Mouse (Mus musculus): ENCODE results near the gene Stox2. TPM values are rescaled to one million over a fixed set of nuclear protein-coding genes. Genes with fewer than 3 reads are reported as not detected.

Stox2 gene
- polyA plus RNA-seq, 1 experiment from 2014 or later = 36.9 TPM

DNA sequence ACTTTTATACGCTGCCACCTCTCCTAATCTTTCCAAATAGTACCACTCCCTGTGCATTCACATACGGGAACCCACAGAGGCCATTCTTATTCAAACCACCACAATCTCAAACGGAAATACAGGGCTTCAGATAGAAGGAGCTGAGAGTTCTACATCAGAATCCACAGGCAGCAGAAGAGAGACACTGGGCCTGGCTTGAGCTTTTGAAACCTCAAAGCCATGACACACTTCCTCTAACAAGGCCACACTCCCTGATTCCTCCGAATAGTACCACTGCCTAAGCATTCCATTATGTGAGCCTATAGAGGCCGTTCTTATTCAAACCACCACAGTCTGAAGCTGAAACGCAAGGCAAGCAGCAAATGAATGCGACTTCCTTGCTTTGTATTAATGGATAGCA, 69.5 kb downstream of the Stox2 start:
- WGBS = 89% methylated on average over 7 of the region's 7 CpGs
- ATAC-seq (ENCODE audit: low FRiP score) (no peak), DNase-seq (ENCODE audit: low spot score) (no peak)
- Histone ChIP-seq H3K4me2 (replicated peaks; ENCODE audit: low read depth, low read length) (no peak overlapping the region), H3K4me3 (ENCODE audit: low read depth, low read length) (no peak overlapping the region), H3K27ac (ENCODE audit: low read depth, low read length) (no peak overlapping the region), H3K9me3 (ENCODE audit: control insufficient read depth, low read length) (no peaks in the 10 kb centered on the region), H3K27me3 (ENCODE audit: control insufficient read depth, insufficient read depth, low read length) (no peaks in the 10 kb centered on the region), H3K36me3 (ENCODE audit: control insufficient read depth, insufficient read depth, low read length) (no peaks in the 10 kb centered on the region), H3K9ac (ENCODE audit: low read depth, low read length) (no peak overlapping the region), H3K4me1 (replicated peaks; ENCODE audit: control insufficient read depth, insufficient read depth, low read length) (no peaks in the 10 kb centered on the region)

DNA sequence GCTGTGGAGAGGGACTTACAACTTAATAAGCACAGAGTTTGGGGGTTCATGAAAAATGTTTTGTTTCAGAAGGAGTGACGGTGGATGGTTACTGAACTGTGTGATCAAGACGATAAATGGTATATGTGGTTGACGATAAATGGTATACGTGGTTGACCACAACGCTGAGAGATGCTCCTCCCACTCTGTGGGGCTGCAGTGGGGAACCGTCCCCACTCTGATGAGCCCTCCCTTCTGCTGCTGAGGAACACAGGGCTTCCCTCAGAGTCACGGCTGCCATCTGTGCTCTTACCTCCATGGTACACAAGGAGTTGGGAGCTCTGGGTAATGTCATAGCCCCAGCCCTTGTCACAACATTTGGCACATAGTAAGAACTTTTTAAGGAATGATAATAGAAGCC, 72.4 kb downstream of the Stox2 start:
- no peak for ATAC-seq (ENCODE audit: low FRiP score)

DNA sequence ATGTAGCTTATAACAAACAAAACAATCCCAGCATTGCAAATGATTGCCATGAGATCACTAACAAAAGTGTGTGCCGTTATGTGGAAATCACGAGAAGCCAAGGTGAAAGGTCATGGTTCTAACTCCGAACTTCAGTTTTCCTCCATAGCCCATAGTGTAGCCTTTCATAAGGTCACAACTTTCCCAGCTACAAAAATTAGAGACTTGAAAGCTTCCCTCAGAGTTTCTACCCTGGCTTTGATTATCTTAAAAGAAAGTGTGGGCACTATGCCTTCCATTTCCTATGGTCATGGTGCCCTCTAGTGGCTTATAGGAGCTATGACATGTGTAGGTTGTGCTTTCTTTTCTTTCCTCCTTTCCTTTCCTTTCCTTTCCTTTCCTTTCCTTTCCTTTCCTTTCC, 74.6 kb downstream of the Stox2 start:
- Histone ChIP-seq H3K4me3 (ENCODE audit: low read depth, low read length) (no peak overlapping the region), H3K36me3 (ENCODE audit: control insufficient read depth, insufficient read depth, low read length) (no peaks in the 10 kb centered on the region), H3K27me3 (ENCODE audit: control insufficient read depth, insufficient read depth, low read length) (no peaks in the 10 kb centered on the region), H3K9ac (ENCODE audit: low read depth, low read length) (no peak overlapping the region), H3K4me1 (replicated peaks; ENCODE audit: control insufficient read depth, insufficient read depth, low read length) (no peaks in the 10 kb centered on the region), H3K4me2 (replicated peaks; ENCODE audit: low read depth, low read length) (no peak overlapping the region), H3K9me3 (ENCODE audit: control insufficient read depth, low read length) (no peaks in the 10 kb centered on the region), H3K27ac (ENCODE audit: low read depth, low read length) (no peak overlapping the region)
- DNase-seq (ENCODE audit: low spot score) (peak; percentile 59), ATAC-seq (ENCODE audit: low FRiP score) (no peak)
- 30% methylated on average over 3 of the region's 3 CpGs for WGBS

More for the DNA sequence above, 72.4 kb downstream of the Stox2 start:
- Histone ChIP-seq H3K27me3 (ENCODE audit: control insufficient read depth, insufficient read depth, low read length) (no peaks in the 10 kb centered on the region), H3K36me3 (ENCODE audit: control insufficient read depth, insufficient read depth, low read length) (no peaks in the 10 kb centered on the region), H3K27ac (ENCODE audit: low read depth, low read length) (no peak overlapping the region), H3K4me2 (replicated peaks; ENCODE audit: low read depth, low read length) (no peak overlapping the region), H3K4me1 (replicated peaks; ENCODE audit: control insufficient read depth, insufficient read depth, low read length) (no peaks in the 10 kb centered on the region), H3K9ac (ENCODE audit: low read depth, low read length) (no peak overlapping the region), H3K9me3 (ENCODE audit: control insufficient read depth, low read length) (no peaks in the 10 kb centered on the region), H3K4me3 (ENCODE audit: low read depth, low read length) (no peak overlapping the region)
- DNase-seq (ENCODE audit: low spot score) = no peak
- 95% methylated on average over 7 of the region's 7 CpGs for WGBS

DNA sequence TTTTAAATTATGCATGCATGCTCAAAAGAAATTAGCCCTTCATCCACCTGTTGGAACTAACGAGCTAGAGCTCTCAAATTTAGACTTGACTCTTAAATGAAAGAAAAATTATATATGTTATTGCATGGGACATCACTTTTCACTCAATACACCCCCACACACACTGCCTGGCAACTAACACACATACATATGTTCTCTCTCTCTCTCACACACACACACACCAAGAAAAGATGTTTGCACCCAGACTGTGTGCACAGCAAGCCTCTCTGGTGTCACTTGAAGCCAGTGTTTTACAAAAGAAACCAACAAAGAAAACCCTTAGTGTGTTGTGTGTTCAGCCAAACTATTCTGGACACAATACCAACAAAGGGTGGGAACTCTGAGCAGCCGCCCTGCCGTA, 75.1 kb downstream of the Stox2 start:
- no peak for DNase-seq (ENCODE audit: low spot score)
- Histone ChIP-seq H3K9me3 (ENCODE audit: control insufficient read depth, low read length) (no peaks in the 10 kb centered on the region), H3K27ac (ENCODE audit: low read depth, low read length) (no peak overlapping the region), H3K4me2 (replicated peaks; ENCODE audit: low read depth, low read length) (no peak overlapping the region), H3K27me3 (ENCODE audit: control insufficient read depth, insufficient read depth, low read length) (no peaks in the 10 kb centered on the region), H3K4me1 (replicated peaks; ENCODE audit: control insufficient read depth, insufficient read depth, low read length) (no peaks in the 10 kb centered on the region), H3K36me3 (ENCODE audit: control insufficient read depth, insufficient read depth, low read length) (no peaks in the 10 kb centered on the region), H3K9ac (ENCODE audit: low read depth, low read length) (no peak overlapping the region), H3K4me3 (ENCODE audit: low read depth, low read length) (no peak overlapping the region)
- ATAC-seq (ENCODE audit: low FRiP score) = peak; percentile 61
- WGBS = 60% methylated on average over 3 of the region's 3 CpGs

DNA sequence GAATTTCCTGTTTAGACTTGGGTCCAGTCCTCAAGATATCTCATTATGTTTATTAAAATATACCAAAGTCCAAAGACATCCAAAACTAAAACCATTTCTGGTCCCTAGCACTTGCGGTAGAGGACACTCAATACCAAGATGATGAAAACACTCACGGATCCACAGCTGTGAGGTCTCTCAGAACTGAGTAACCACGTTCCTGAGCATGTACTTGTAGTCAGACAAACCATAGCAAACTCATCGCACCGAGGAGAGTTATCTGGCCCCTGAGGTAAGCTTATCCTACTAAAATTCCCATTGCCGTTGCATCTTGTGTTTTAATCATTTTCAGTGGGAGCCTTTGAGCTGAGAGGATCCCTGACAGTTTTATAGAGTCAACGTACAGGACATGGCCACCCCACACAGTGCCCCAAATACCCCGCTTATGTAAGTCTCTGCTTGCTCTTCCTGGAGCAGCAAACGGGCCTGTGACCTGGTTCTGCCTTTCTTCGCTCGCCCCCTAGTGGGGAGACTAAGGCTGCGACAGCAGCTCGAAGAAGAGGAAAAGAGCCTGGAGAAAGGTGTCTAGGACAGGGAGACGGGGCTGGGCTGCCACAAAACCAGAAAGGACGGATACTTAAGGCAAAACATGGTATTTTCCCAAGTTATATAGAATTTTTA, 75.6 kb downstream of the Stox2 start:
- Histone ChIP-seq H3K36me3 (ENCODE audit: control insufficient read depth, insufficient read depth, low read length) (no peaks in the 10 kb centered on the region), H3K4me1 (replicated peaks; ENCODE audit: control insufficient read depth, insufficient read depth, low read length) (no peaks in the 10 kb centered on the region), H3K9ac (ENCODE audit: low read depth, low read length) (no peak overlapping the region), H3K4me3 (ENCODE audit: low read depth, low read length) (no peak overlapping the region), H3K4me2 (replicated peaks; ENCODE audit: low read depth, low read length) (no peak overlapping the region), H3K27ac (ENCODE audit: low read depth, low read length) (no peak overlapping the region), H3K9me3 (ENCODE audit: control insufficient read depth, low read length) (no peaks in the 10 kb centered on the region), H3K27me3 (ENCODE audit: control insufficient read depth, insufficient read depth, low read length) (no peaks in the 10 kb centered on the region)
- 35% methylated on average over 15 of the region's 15 CpGs for WGBS
- DNase-seq (ENCODE audit: low spot score) = peak; percentile 91
- ATAC-seq (ENCODE audit: low FRiP score) = peak; percentile 82

DNA sequence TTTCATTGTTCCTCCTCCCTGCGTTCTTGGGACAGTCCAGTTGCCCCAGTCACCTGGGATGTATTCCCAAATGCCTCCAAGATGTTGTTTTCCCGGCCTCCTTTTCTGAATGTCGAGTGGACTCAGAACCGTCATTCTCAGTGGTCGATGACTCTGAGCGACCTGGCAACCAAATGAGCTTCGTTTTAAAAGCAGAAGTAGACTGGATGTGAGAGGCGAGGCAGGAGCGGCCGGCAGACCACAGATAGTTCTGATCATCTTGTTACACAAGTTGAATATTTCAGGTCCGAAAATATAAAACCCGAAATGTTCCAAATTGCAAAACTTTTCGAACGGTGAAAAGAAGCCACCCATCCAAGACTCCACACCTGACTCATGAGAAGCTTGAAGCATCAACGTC, 76.2 kb downstream of the Stox2 start:
- DNase-seq (ENCODE audit: low spot score) (no peak), ATAC-seq (ENCODE audit: low FRiP score) (no peak)
- H3K27me3 ChIP-seq (ENCODE audit: control insufficient read depth, insufficient read depth, low read length) = no peaks in the 10 kb centered on the region
- H3K9me3 ChIP-seq (ENCODE audit: control insufficient read depth, low read length) = no peaks in the 10 kb centered on the region
- H3K27ac ChIP-seq (ENCODE audit: low read depth, low read length) = no peak overlapping the region
- no peaks in the 10 kb centered on the region for H3K4me1 ChIP-seq (replicated peaks; ENCODE audit: control insufficient read depth, insufficient read depth, low read length)
- 87% methylated on average over 15 of the region's 15 CpGs for WGBS
- no peaks in the 10 kb centered on the region for H3K36me3 ChIP-seq (ENCODE audit: control insufficient read depth, insufficient read depth, low read length)
- no peak overlapping the region for H3K4me3 ChIP-seq (ENCODE audit: low read depth, low read length)
- H3K9ac ChIP-seq (ENCODE audit: low read depth, low read length) = no peak overlapping the region
- H3K4me2 ChIP-seq (replicated peaks; ENCODE audit: low read depth, low read length) = no peak overlapping the region

DNA sequence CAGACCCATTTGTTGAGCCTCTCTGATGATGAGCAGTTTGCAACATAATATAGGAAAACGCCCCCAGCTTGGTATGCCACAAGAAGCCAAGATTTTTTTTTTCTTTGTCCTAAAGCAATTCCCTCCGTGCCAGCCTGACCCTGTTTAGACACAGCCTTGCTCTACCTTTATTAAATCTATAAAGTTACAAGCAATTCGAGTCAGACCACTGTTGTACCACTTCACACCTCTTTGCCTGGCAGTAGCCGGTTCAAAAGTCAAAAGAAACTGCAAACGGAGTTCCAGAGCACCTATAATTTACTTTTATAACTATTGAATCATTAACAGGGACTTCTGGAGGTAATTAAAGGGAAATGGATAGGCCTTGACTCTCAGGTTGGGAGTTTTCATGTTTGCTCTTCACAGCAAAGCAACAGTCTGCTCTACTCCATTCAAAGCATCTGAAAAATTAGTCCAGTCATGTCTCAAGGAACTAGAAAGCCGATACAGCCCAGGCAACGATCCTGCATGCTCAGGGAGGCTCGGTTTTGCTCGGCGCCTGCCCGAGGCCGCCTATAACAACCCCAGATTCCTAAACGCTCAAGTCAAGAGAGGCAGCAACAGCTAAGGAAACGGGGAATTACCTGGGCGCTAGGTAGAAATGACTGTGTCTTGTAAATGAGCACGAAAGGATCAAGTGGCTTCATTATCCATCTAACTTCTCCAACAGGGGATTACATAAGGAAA, 77.0 kb downstream of the Stox2 start:
- Histone ChIP-seq H3K36me3 (ENCODE audit: control insufficient read depth, insufficient read depth, low read length) (no peaks in the 10 kb centered on the region), H3K4me1 (replicated peaks; ENCODE audit: control insufficient read depth, insufficient read depth, low read length) (no peaks in the 10 kb centered on the region), H3K27ac (ENCODE audit: low read depth, low read length) (no peak overlapping the region), H3K4me2 (replicated peaks; ENCODE audit: low read depth, low read length) (no peak overlapping the region), H3K4me3 (ENCODE audit: low read depth, low read length) (no peak overlapping the region), H3K27me3 (ENCODE audit: control insufficient read depth, insufficient read depth, low read length) (no peaks in the 10 kb centered on the region), H3K9me3 (ENCODE audit: control insufficient read depth, low read length) (no peaks in the 10 kb centered on the region), H3K9ac (ENCODE audit: low read depth, low read length) (no peak overlapping the region)
- DNase-seq (ENCODE audit: low spot score) (no peak), ATAC-seq (ENCODE audit: low FRiP score) (no peak)
- 85% methylated on average over 16 of the region's 16 CpGs for WGBS

DNA sequence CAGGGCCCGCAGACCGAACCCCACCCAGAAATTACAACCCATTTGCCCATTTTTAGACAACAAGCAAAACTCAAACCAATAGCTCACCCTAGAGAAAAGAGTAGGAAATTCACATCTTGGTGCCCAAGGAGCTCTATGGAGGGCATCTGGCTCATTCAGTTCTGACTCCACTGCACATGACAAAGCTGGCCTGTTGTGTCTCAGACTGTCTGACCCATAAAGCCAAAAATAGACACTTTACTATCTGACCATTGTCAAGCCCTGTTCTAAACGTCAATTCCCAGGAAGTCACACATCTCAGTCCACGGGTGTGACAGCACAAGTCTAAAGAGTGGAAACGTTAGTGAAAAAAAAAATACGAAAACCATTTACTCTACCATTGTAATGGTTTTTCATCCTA, 79.1 kb downstream of the Stox2 start:
- 85% methylated on average over 6 of the region's 6 CpGs for WGBS
- DNase-seq (ENCODE audit: low spot score) (no peak), ATAC-seq (ENCODE audit: low FRiP score) (no peak)
- no peaks in the 10 kb centered on the region for H3K9me3 ChIP-seq (ENCODE audit: control insufficient read depth, low read length)
- H3K4me2 ChIP-seq (replicated peaks; ENCODE audit: low read depth, low read length) = no peak overlapping the region
- no peaks in the 10 kb centered on the region for H3K4me1 ChIP-seq (replicated peaks; ENCODE audit: control insufficient read depth, insufficient read depth, low read length)
- no peak overlapping the region for H3K27ac ChIP-seq (ENCODE audit: low read depth, low read length)
- H3K4me3 ChIP-seq (ENCODE audit: low read depth, low read length) = no peak overlapping the region
- H3K36me3 ChIP-seq (ENCODE audit: control insufficient read depth, insufficient read depth, low read length) = no peaks in the 10 kb centered on the region
- H3K27me3 ChIP-seq (ENCODE audit: control insufficient read depth, insufficient read depth, low read length) = no peaks in the 10 kb centered on the region
- no peak overlapping the region for H3K9ac ChIP-seq (ENCODE audit: low read depth, low read length)

DNA sequence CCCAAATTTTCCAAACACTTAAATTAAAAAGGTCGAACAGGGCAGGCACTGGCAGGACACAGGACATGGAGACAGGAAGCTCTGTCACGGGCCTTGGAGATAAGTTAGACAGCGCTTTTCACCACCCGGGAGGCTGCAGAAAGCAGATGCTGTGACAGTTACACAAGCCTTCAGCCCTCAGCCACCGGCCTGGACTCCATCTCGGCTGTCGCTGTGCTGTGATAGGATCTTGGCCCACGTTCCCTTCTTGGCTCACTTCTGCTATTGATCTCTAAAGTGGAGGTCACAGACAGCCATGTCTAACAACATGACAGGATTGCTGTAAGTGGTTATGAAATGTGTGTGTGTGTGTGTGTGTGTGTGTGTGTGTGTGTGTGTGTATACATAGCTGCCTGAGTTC, 82.9 kb downstream of the Stox2 start:
- 58% methylated on average over 8 of the region's 8 CpGs for WGBS
- Histone ChIP-seq H3K27ac (ENCODE audit: low read depth, low read length) (no peak overlapping the region), H3K9ac (ENCODE audit: low read depth, low read length) (no peak overlapping the region), H3K36me3 (ENCODE audit: control insufficient read depth, insufficient read depth, low read length) (no peaks in the 10 kb centered on the region), H3K27me3 (ENCODE audit: control insufficient read depth, insufficient read depth, low read length) (no peaks in the 10 kb centered on the region), H3K4me2 (replicated peaks; ENCODE audit: low read depth, low read length) (no peak overlapping the region), H3K9me3 (ENCODE audit: control insufficient read depth, low read length) (no peaks in the 10 kb centered on the region), H3K4me1 (replicated peaks; ENCODE audit: control insufficient read depth, insufficient read depth, low read length) (no peaks in the 10 kb centered on the region), H3K4me3 (ENCODE audit: low read depth, low read length) (no peak overlapping the region)
- ATAC-seq (ENCODE audit: low FRiP score) (no peak), DNase-seq (ENCODE audit: low spot score) (no peak)

Data from hindbrain, embryonic 11.5 days (tissue).